Mouse (Mus musculus) liver, adult 2 months (tissue): Measurements from ENCODE around the gene Ephb4. TPM values are rescaled to one million over a fixed set of nuclear protein-coding genes. Genes with fewer than 3 reads are reported as not detected.

Experiments used
- DNase-seq: peaks from one replicate; pipeline ENCODE4 v3.0.0-alpha.2; 2011; ENCODE audit warnings: low read depth, low spot score; ENCODE audit errors: extremely low read depth
- H3K27ac ChIP-seq: fragments of 200-500 bp; replicated peaks from 2 replicates; pipeline ENCODE4 v1.5.1; 2012; ENCODE audit warnings: low read depth, mild to moderate bottlenecking, control low read depth, inconsistent platforms, low read length; ENCODE audit not compliant: insufficient read depth
- H3K27me3 ChIP-seq: fragments of 200-500 bp; 2 replicates; pipeline ENCODE4 v1.6.1; 2012; ENCODE audit warnings: mild to moderate bottlenecking, moderate library complexity, low read length, inconsistent platforms; ENCODE audit not compliant: control insufficient read depth, insufficient read depth
- H3K36me3 ChIP-seq: fragments of 200-500 bp; 2 replicates; pipeline ENCODE4 v1.6.1; 2012; ENCODE audit warnings: low read length, inconsistent platforms; ENCODE audit not compliant: control insufficient read depth, insufficient read depth
- H3K4me1 ChIP-seq: fragments of 200-500 bp; 2 replicates; pipeline ENCODE4 v1.6.1; 2011; ENCODE audit warnings: low read length; ENCODE audit not compliant: control insufficient read depth, insufficient read depth
- H3K4me3 ChIP-seq: fragments of 200-500 bp; 2 replicates; pipeline ENCODE4 v1.5.1; 2011; ENCODE audit warnings: low read depth, mild to moderate bottlenecking, control low read depth, low read length, moderate library complexity; ENCODE audit not compliant: insufficient read depth
- H3K79me2 ChIP-seq: fragments of 200-500 bp; 2 replicates; pipeline ENCODE4 v1.6.1; 2012; ENCODE audit warnings: inconsistent platforms, mild to moderate bottlenecking, low read length, moderate library complexity; ENCODE audit not compliant: control insufficient read depth, insufficient read depth
- H3K9ac ChIP-seq: fragments of 200-500 bp; 2 replicates; pipeline ENCODE4 v1.6.1; 2012; ENCODE audit warnings: low read depth, mild to moderate bottlenecking, control low read depth, inconsistent platforms, low read length
- CTCF ChIP-seq: fragments of 200-500 bp; IDR thresholded peaks from 2 replicates; pipeline ENCODE4 v1.5.1; 2011; ENCODE audit warnings: low read depth, low read length, control low read depth
- POLR2A ChIP-seq: fragments of 200-500 bp; IDR thresholded peaks from 2 replicates; pipeline ENCODE4 v1.6.1; 2011; ENCODE audit warnings: low read length, control low read depth; ENCODE audit not compliant: insufficient read depth; ENCODE audit errors: extremely low read depth
- WGBS: fragments of 180-500 bp; shearing (Covaris S2); methylation state at CpG from one replicate; pipeline ENCODE4 v1.1.7; 2018; 5-methylcytosine and 5-hydroxymethylcytosine counted together
- polyA plus RNA-seq: library from polyadenylated mRNA; depleted of rRNA; stranded (reverse); fragments of >200 nt; gene quantifications from 2 replicates; pipeline ENCODE4 v1.2.3, GENCODE M21; 2012
- total RNA-seq: library from RNA; depleted of rRNA; stranded (reverse); fragments of >200 nt; gene quantifications from 2 replicates; pipeline ENCODE4 v1.2.3, GENCODE M21; 2014

Gene Ephb4
- total and polyA plus RNA-seq, 2 experiments = 10.8 to 14.1 TPM

DNA sequence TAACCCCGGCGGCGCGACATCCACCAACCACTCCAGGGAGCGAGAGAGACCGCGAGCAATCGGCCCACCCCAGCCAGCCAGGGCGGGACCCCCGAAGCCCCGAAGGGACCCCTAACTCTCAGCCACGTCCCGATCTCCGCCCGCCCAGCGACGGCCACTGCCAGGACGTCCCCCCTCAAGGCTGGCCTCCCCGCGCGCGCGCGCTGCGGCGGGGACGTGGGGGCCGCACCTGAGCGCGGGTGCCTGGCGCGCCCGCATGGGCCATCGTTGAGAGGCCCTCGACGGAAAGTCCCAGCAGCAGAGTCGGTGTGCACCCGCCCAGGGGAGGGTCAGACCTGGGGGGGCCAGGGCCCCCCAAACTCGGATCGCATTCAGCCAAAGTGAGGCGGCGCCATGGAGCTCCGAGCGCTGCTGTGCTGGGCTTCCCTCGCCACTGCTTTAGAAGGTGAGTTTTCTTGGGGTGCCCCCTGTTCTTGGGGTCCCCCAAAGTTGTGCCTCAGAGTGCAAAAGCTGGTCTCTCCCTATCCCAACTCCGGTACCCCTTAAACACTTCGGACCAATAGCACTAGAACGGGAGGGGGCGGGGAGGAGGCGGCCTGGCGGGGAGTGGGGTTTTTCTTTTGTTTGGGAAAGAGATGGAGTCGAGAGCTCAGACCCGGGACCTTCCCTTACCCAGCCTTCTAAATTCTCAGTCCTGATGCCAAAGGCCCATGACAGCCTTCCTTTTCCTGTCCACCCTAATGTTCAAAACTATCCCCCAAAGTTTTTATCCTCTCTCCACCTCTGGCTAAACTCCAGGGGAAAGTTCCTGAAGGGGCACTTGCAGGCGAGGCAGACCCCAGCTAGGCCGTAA is 522 bp downstream of the Ephb4 start:
- no peak for TF ChIP-seq CTCF
- TF ChIP-seq POLR2A = no peak
- under 1% methylated on average over 55 of the region's 55 CpGs for WGBS
- Histone ChIP-seq H3K4me3 (peak overlapping the region; percentile 76), H3K4me1 (peaks cover 8% of the 10 kb centered on the region), H3K27ac (peak overlapping the region; percentile 62), H3K79me2 (peaks cover 13% of the 10 kb centered on the region), H3K36me3 (peaks cover 2% of the 10 kb centered on the region; the same call in 1 of the 2 replicates), H3K27me3 (no peaks in the 10 kb centered on the region), H3K9ac (peak overlapping the region; percentile 88)
- DNase-seq = no peak

DNA sequence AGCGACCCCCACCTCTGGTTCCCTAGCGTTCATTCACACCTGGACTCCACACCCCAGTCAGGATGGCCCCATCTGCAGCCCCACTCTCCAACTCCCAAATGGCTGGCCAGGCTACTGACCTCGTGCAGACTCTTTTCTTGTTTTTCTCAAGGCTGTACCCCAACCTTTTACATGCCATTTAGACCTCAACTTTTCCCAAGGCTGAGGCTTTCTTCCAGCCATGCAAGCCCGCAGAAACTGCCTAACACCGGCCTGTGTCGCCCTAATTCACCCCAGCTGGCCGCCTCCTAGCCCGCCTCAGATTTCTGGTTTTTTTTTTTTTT is 1.1 kb downstream of the Ephb4 start:
- no peak for DNase-seq
- Histone ChIP-seq H3K4me1 (peaks cover 7% of the 10 kb centered on the region; the same call in 1 of the 2 replicates), H3K79me2 (peaks cover 13% of the 10 kb centered on the region), H3K27ac (peak overlapping the region; percentile 52), H3K27me3 (no peaks in the 10 kb centered on the region), H3K9ac (peak overlapping the region; percentile 88), H3K36me3 (peaks cover 4% of the 10 kb centered on the region; the same call in 1 of the 2 replicates), H3K4me3 (peak overlapping the region; percentile 76)
- 17% methylated on average over 8 of the region's 8 CpGs for WGBS
- TF ChIP-seq POLR2A (no peak), CTCF (no peak)

- H3K27me3 ChIP-seq = no peaks in the 10 kb centered on the region
- peaks cover 13% of the 10 kb centered on the region for H3K79me2 ChIP-seq
- peak overlapping the region; percentile 76 for H3K4me3 ChIP-seq
- no peak for DNase-seq
- H3K36me3 ChIP-seq = peaks cover 5% of the 10 kb centered on the region; the same call in 1 of the 2 replicates
- H3K4me1 ChIP-seq = peaks cover 7% of the 10 kb centered on the region; the same call in 1 of the 2 replicates
- TF ChIP-seq POLR2A = no peak
- no peak for TF ChIP-seq CTCF
- peak overlapping the region; percentile 88 for H3K9ac ChIP-seq
- WGBS = 59% methylated on average over 4 of the region's 4 CpGs
- H3K27ac ChIP-seq = peak overlapping the region; percentile 52
These were observed 1.5 kb downstream of the Ephb4 start for GRCm38 (mm10) chr5:137351394-137351793.

- H3K9ac ChIP-seq = peak overlapping the region; percentile 61
- peaks cover 5% of the 10 kb centered on the region; the same call in 1 of the 2 replicates for H3K36me3 ChIP-seq
- TF ChIP-seq CTCF = no peak
- TF ChIP-seq POLR2A = no peak
- H3K4me3 ChIP-seq = peak overlapping the region; percentile 76
- H3K79me2 ChIP-seq = peaks cover 13% of the 10 kb centered on the region
- no peak for DNase-seq
- 55% methylated on average over 16 of the region's 16 CpGs for WGBS
- peak overlapping the region; percentile 37 for H3K27ac ChIP-seq
- peaks cover 3% of the 10 kb centered on the region; the same call in 1 of the 2 replicates for H3K4me1 ChIP-seq
- no peaks in the 10 kb centered on the region for H3K27me3 ChIP-seq
These were observed 2.4 kb downstream of the Ephb4 start for GRCm38 (mm10) chr5:137352011-137352975.

- Histone ChIP-seq H3K79me2 (peaks cover 13% of the 10 kb centered on the region), H3K36me3 (peaks cover 8% of the 10 kb centered on the region; the same call in 1 of the 2 replicates), H3K27me3 (no peaks in the 10 kb centered on the region), H3K4me1 (peaks cover 2% of the 10 kb centered on the region; the same call in 1 of the 2 replicates), H3K27ac (no peak overlapping the region), H3K9ac (no peak overlapping the region), H3K4me3 (peak overlapping the region; percentile 26; the same call in 1 of the 2 replicates)
- no peak for DNase-seq
- 82% methylated on average over 17 of the region's 17 CpGs for WGBS
- TF ChIP-seq POLR2A (no peak), CTCF (no peak)
These were observed 4.2 kb downstream of the Ephb4 start for GRCm38 (mm10) chr5:137354091-137354490.
